Mouse (Mus musculus): Measurements from ENCODE around the gene Nxph1.

Gene Nxph1

GRCm38 (mm10) chr6:8959810-8960209 is 11.6 kb downstream of the Nxph1 start:
- DNase-seq (ENCODE audit: low spot score in 2 of 2) = no peak

GRCm38 (mm10) chr6:8970576-8970975 is 22.3 kb downstream of the Nxph1 start:
- no peak for DNase-seq (ENCODE audit: low spot score in 2 of 2)

GRCm38 (mm10) chr6:8979237-8979871 is 31.1 kb downstream of the Nxph1 start:
- DNase-seq (ENCODE audit: low spot score in 2 of 2) = no peak

GRCm38 (mm10) chr6:8996301-8996943 is 48.2 kb downstream of the Nxph1 start:
- DNase-seq (ENCODE audit: low spot score in 2 of 2) = no peak

- DNase-seq (ENCODE audit: low spot score in 2 of 2) = no peak
Measured at GRCm38 (mm10) chr6:8997326-8997725, 49.1 kb downstream of the Nxph1 start.

GRCm38 (mm10) chr6:9002686-9003085 is 54.5 kb downstream of the Nxph1 start:
- DNase-seq (ENCODE audit: low spot score in 2 of 2) = no peak

GRCm38 (mm10) chr6:9026631-9027030 is 78.4 kb downstream of the Nxph1 start:
- DNase-seq (ENCODE audit: low spot score in 2 of 2) = no peak

- no peak for DNase-seq (ENCODE audit: low spot score in 2 of 2)
Measured at GRCm38 (mm10) chr6:9027146-9027545, 78.9 kb downstream of the Nxph1 start.

GRCm38 (mm10) chr6:9028501-9028900 is 80.3 kb downstream of the Nxph1 start:
- no peak for DNase-seq (ENCODE audit: low spot score in 2 of 2)

GRCm38 (mm10) chr6:9039286-9039685 is 91.1 kb downstream of the Nxph1 start:
- no peak for DNase-seq (ENCODE audit: low spot score in 2 of 2)

GRCm38 (mm10) chr6:9040991-9041390 is 92.8 kb downstream of the Nxph1 start:
- no peak for DNase-seq (ENCODE audit: low spot score in 2 of 2)

- no peak for DNase-seq (ENCODE audit: low spot score in 2 of 2)
Measured at GRCm38 (mm10) chr6:9042391-9042790, 94.2 kb downstream of the Nxph1 start.

GRCm38 (mm10) chr6:9046815-9047214 is 98.6 kb downstream of the Nxph1 start:
- no peak for DNase-seq (ENCODE audit: low spot score in 2 of 2)

- DNase-seq (ENCODE audit: low spot score in 2 of 2) = no peak
Measured at GRCm38 (mm10) chr6:9061261-9062105, 113.3 kb downstream of the Nxph1 start.

- no peak for DNase-seq (ENCODE audit: low spot score in 2 of 2)
Measured at GRCm38 (mm10) chr6:9066435-9066834, 118.2 kb downstream of the Nxph1 start.

- no peak for DNase-seq (ENCODE audit: low spot score in 2 of 2)
Measured at GRCm38 (mm10) chr6:9069913-9070312, 121.7 kb downstream of the Nxph1 start.

GRCm38 (mm10) chr6:9076463-9076862 is 128.2 kb downstream of the Nxph1 start:
- DNase-seq (ENCODE audit: low spot score in 2 of 2) = no peak

GRCm38 (mm10) chr6:9077793-9078689 is 129.8 kb downstream of the Nxph1 start:
- DNase-seq (ENCODE audit: low spot score in 2 of 2) = no peak

- DNase-seq (ENCODE audit: low spot score in 2 of 2) = no peak
Measured at GRCm38 (mm10) chr6:9083851-9084250, 135.6 kb downstream of the Nxph1 start.

- DNase-seq (ENCODE audit: low spot score in 2 of 2) = no peak
Measured at GRCm38 (mm10) chr6:9097345-9097744, 149.1 kb downstream of the Nxph1 start.

GRCm38 (mm10) chr6:9107366-9107765 is 159.1 kb downstream of the Nxph1 start:
- no peak for DNase-seq (ENCODE audit: low spot score in 2 of 2)

GRCm38 (mm10) chr6:9119136-9119535 is 170.9 kb downstream of the Nxph1 start:
- DNase-seq (ENCODE audit: low spot score in 2 of 2) = no peak

Measured in thymus, postnatal 10 days (tissue).